Mouse (Mus musculus): ENCODE data around the gene Pim3. TPM values are rescaled to one million over a fixed set of nuclear protein-coding genes. Genes with fewer than 3 reads are reported as not detected.
A peak's percentile ranks its signal among the peaks of the same experiment; 100 is the strongest.

Pim3 gene
- total RNA-seq (2012; rRNA removed) (19.0 and 20.4 TPM in 2 replicates), total RNA-seq (2014; rRNA removed) (19.9 and 26.0 TPM in 2 replicates), polyA plus RNA-seq (2012; ENCODE audit: insufficient read length, low read depth) (11.4 and 14.1 TPM in 2 replicates)

DNA sequence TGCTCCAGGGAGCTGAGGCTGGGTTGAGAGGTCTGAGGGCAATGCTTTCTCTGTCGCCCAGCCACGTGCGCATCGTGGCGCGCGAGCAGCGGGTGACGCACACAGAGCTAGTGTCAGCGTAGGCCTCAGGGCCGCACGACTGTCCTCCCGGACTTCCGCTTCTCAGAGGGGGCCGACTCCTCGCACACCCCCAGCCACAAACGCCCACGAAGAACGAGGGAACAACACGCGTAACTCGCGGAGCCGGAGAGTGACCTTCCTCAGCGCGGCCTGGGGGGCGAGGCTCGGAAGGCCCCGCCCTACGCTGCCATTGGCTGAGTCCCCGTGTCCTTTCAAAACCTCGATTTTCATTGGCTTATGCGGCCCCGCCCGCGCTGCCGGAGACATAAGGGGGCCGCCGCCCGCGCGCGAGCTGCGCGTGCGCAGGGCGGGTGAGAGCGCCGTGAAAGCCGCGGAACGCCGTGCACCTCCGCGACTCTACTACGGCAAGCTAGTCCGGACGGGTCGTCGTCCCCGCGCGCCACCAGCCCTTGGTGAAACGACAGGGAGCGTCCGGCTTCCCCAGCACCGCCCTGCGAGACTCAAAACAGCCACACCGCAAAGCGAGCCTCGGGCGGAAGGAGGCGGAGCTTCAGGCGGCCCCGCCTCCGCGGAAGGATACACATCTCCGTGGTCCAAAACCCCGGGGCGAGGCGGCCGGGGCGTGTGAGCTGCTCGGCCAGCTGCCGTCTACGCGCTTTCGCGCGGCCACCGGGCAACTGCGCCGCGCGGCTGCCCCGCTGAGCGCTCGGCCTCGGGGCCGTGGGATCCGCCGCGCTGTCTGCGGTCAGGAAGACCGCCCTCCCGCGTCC lies at the start of gene Pim3:
Pim3 (plus strand) TSS at position 415 of the 851 bp plus-strand sequence.
- H3K4me3 ChIP-seq (replicated peaks in 1 of 3; ENCODE audit: low read depth in 2 of 3, low read length in 2 of 3, poor library complexity in 1 of 3), result peak within 1 kb of the TSS; percentile 73 to 91 (median 76)
- H3K9me3 ChIP-seq (replicated peaks; ENCODE audit: low read length), result peaks cover 2% of the 10 kb centered on the region
- peak within 1 kb of the TSS; percentile 85 for H3K4me2 ChIP-seq (ENCODE audit: insufficient read depth, low read depth, poor library complexity, severe bottlenecking)
- TF ChIP-seq MXI1 (IDR thresholded peaks at IDR 0.05; ENCODE audit: low read depth, low read length), result peak; percentile 94
- TF ChIP-seq NELFE (IDR thresholded peaks at IDR 0.05; ENCODE audit: low read depth, low read length), result peak; percentile 84
- TF ChIP-seq UBTF (IDR thresholded peaks at IDR 0.05; ENCODE audit: low read depth, low read length), result peak; percentile 89; the same call in 1 of the 2 replicates
- peak; percentile 82 for TF ChIP-seq POLR2A (IDR thresholded peaks at IDR 0.05; ENCODE audit: low read depth, low read length)
- TF ChIP-seq MAFK (IDR thresholded peaks at IDR 0.05; ENCODE audit: insufficient replicate concordance, low read length), result no peak
- no peak for TF ChIP-seq SMC3 (IDR thresholded peaks at IDR 0.05; ENCODE audit: low read depth, low read length)
- peak; percentile 84 for TF ChIP-seq ZMIZ1 (IDR thresholded peaks at IDR 0.05; ENCODE audit: low read depth, low read length)
- no peak for TF ChIP-seq CHD2 (IDR thresholded peaks at IDR 0.05; ENCODE audit: low read length)
- TF ChIP-seq MYC (IDR thresholded peaks at IDR 0.05; ENCODE audit: low read depth, low read length), result peak; percentile 95
- peak; percentile 71; the same call in 1 of the 2 replicates for TF ChIP-seq SIN3A (IDR thresholded peaks at IDR 0.05; ENCODE audit: low read length)
- no peak for TF ChIP-seq PAX5 (IDR thresholded peaks at IDR 0.05; ENCODE audit: low read length)
- peak; percentile 77; the same call in 1 of the 2 replicates for TF ChIP-seq TBP (conservative IDR thresholded peaks at IDR 0.05; ENCODE audit: low read depth, low read length)
- no peak for TF ChIP-seq USF2 (conservative IDR thresholded peaks at IDR 0.05; ENCODE audit: low read depth, low read length)
- peak; percentile 52; the same call in 1 of the 2 replicates for TF ChIP-seq ELF1 (IDR thresholded peaks at IDR 0.05; ENCODE audit: low read depth, low read length)
- peak; percentile 89 for TF ChIP-seq KAT2A (IDR thresholded peaks at IDR 0.05; ENCODE audit: insufficient replicate concordance, low read length)
- no peak for TF ChIP-seq E2F4 (IDR thresholded peaks at IDR 0.05; ENCODE audit: insufficient replicate concordance, low read depth, low read length)
- 0 out of 2 replicates have a peak, but pooled peaks have one; percentile 37 for TF ChIP-seq POLR2AphosphoS2 (IDR thresholded peaks at IDR 0.05; ENCODE audit: low read depth, low read length)
- TF ChIP-seq ZC3H11A (IDR thresholded peaks at IDR 0.05; ENCODE audit: low read depth, low read length), result no peak
- no peak for TF ChIP-seq ETS1 (conservative IDR thresholded peaks at IDR 0.05; ENCODE audit: low read depth, low read length)
- no peak for TF ChIP-seq CHD1 (IDR thresholded peaks at IDR 0.05; ENCODE audit: low read depth, low read length)
- peak; percentile 58 for TF ChIP-seq HCFC1 (IDR thresholded peaks at IDR 0.05; ENCODE audit: low read depth, low read length)
- TF ChIP-seq CTCF (conservative IDR thresholded peaks at IDR 0.05 in 1 of 2, IDR thresholded peaks at IDR 0.05 in 1 of 2; ENCODE audit: low read depth in 2 of 2, low read length in 2 of 2), result no peak
- no peak for TF ChIP-seq RAD21 (IDR thresholded peaks at IDR 0.05; ENCODE audit: low read depth, low read length)
- TF ChIP-seq TCF12 (IDR thresholded peaks at IDR 0.05; ENCODE audit: low read depth, low read length), result peak; percentile 88
- TF ChIP-seq JUN (IDR thresholded peaks at IDR 0.05; ENCODE audit: insufficient read depth, low read depth, low read length), result no peak
- no peak for TF ChIP-seq USF1 (IDR thresholded peaks at IDR 0.05; ENCODE audit: low read depth, low read length)
- no peak for TF ChIP-seq GABPA (IDR thresholded peaks at IDR 0.05; ENCODE audit: insufficient replicate concordance, low read depth, low read length)
- peak; percentile 98 for TF ChIP-seq NRF1 (IDR thresholded peaks at IDR 0.05; ENCODE audit: low read depth, low read length)
- TF ChIP-seq MAZ (IDR thresholded peaks at IDR 0.05; ENCODE audit: low read depth, low read length), result peak; percentile 12; the same call in 1 of the 2 replicates
- TF ChIP-seq MAX (IDR thresholded peaks at IDR 0.05; ENCODE audit: low read length), result peak; percentile 97
- no peak for TF ChIP-seq RCOR1 (conservative IDR thresholded peaks at IDR 0.05; ENCODE audit: low read depth, low read length)
- no peak for TF ChIP-seq MEF2A (IDR thresholded peaks at IDR 0.05; ENCODE audit: borderline replicate concordance, low read depth, low read length)
- TF ChIP-seq ZKSCAN1 (IDR thresholded peaks at IDR 0.05; ENCODE audit: borderline replicate concordance, low read depth, low read length), result no peak
- TF ChIP-seq EP300 (IDR thresholded peaks at IDR 0.05; ENCODE audit: low read length), result no peak
- TF ChIP-seq JUND (conservative IDR thresholded peaks at IDR 0.05; ENCODE audit: low read depth, low read length), result no peak
- peak; percentile 63 for TF ChIP-seq BHLHE40 (IDR thresholded peaks at IDR 0.05; ENCODE audit: low read depth, low read length)
- TF ChIP-seq IRF4 (IDR thresholded peaks at IDR 0.05; ENCODE audit: low read depth, low read length), result 0 out of 2 replicates have a peak, but pooled peaks have one; percentile 14
- no peak for TF ChIP-seq ZNF384 (IDR thresholded peaks at IDR 0.05; ENCODE audit: low read depth, low read length)
- dilution Hi-C loops (cut with MboI; ENCODE audit: extremely low pct_ligation_motif_present, extremely low pct_unique_long_range_greater_than_20kb, low sequenced_read_pairs) (no loop called here), in situ Hi-C loops (cut with MboI; ENCODE audit: low pct_ligation_motif_present, low pct_unique_long_range_greater_than_20kb, low sequenced_read_pairs) (no loop called here)
- peaks cover 6 to 28% of the 10 kb centered on the region in 2 experiments for H3K36me3 ChIP-seq (replicated peaks in 1 of 2; ENCODE audit: control insufficient read depth in 1 of 2, insufficient read depth in 1 of 2, low read length in 1 of 2)
- H3K27me3 ChIP-seq (replicated peaks), result peaks cover 40% of the 10 kb centered on the region
- peak within 1 kb of the TSS; percentile 64 for H3K9ac ChIP-seq (ENCODE audit: insufficient read depth, low read depth)
- H3K79me2 ChIP-seq (replicated peaks; ENCODE audit: control insufficient read depth, extremely low read depth, insufficient read depth, poor library complexity, severe bottlenecking), result 0 out of 2 replicates have a peak, but pooled peaks cover 3% of the 10 kb centered on the region
- DNase-seq (ENCODE audit: extremely low read depth), result peak; percentile 93
- peak within 1 kb of the TSS; percentile 70 for H3K27ac ChIP-seq (ENCODE audit: insufficient read depth, low read depth)
- H3K4me1 ChIP-seq (ENCODE audit: control insufficient read depth in 1 of 2, insufficient read depth in 2 of 2), result peaks cover 12 to 26% of the 10 kb centered on the region in 2 experiments

All from CH12.LX (cell line).